Mouse (Mus musculus): ENCODE measurements around the gene Gosr2. TPM values are rescaled to one million over a fixed set of nuclear protein-coding genes. Genes with fewer than 3 reads are reported as not detected.
A peak's percentile ranks its signal among the peaks of the same experiment; 100 is the strongest.

Gene Gosr2
- polyA plus RNA-seq, 1 experiment from 2014 or later: 96.6 TPM

- Histone ChIP-seq H3K36me3 (replicated peaks) (no peaks in the 10 kb centered on the region), H3K27ac (replicated peaks) (no peak overlapping the region), H3K4me1 (peaks cover 28% of the 10 kb centered on the region), H3K27me3 (replicated peaks; ENCODE audit: low read depth, poor library complexity, severe bottlenecking) (peaks cover 95% of the 10 kb centered on the region), H3K9me3 (no peaks in the 10 kb centered on the region), H3K4me3 (no peak overlapping the region)
- WGBS: 82% methylated on average over 6 of the region's 6 CpGs
- DNase-seq (ENCODE audit: low spot score): no peak
These were observed 46.3 kb downstream of the Gosr2 start for GRCm38 (mm10) chr11:103651426-103651825.

- Histone ChIP-seq H3K4me1 (peaks cover 38% of the 10 kb centered on the region), H3K4me3 (peak overlapping the region; percentile 54), H3K36me3 (replicated peaks) (no peaks in the 10 kb centered on the region), H3K27me3 (replicated peaks; ENCODE audit: low read depth, poor library complexity, severe bottlenecking) (peaks cover 92% of the 10 kb centered on the region), H3K9me3 (no peaks in the 10 kb centered on the region), H3K27ac (replicated peaks) (no peak overlapping the region)
- peak; percentile 40 for DNase-seq (ENCODE audit: low spot score)
- 2% methylated on average over 37 of the region's 37 CpGs for WGBS
These were observed 47.7 kb downstream of the Gosr2 start for GRCm38 (mm10) chr11:103649983-103650493.

DNA sequence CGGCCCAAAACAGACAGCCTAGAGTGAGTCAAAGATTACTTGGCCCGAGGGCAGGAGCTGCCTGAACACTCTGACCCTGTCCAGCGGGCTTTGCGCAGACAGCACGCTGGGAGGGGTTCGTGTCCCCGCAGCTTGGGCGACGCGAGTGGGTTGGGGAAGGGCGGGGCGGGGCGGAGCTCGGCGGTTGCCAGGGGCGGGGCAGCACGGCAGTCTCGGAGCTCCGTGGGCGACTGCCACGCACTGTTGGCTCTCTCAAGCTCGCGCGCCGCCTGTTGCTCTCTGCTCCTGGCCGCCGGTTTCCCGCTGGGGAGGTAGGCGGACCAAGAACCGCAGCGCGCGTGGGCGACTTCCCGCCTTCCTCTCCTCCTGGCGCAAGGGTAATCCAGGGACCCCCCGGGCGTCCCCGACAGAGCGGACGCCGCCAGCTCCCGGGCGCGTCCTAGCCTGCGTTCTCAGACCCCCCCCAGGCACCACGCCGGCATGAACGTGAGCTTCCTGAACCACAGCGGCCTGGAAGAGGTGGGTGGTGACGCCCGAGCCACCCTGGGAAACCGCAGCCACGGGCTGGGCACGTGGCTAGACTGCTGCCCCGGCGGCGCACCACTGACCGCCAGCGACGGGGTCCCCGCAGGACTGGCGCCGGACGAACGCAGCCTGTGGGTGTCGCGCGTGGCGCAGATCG is 48.3 kb downstream of the Gosr2 start, which contains the start of gene Rprml:
Gene Rprml (plus strand): TSS at position 270 of the 682 bp plus-strand sequence.
- H3K9me3 ChIP-seq: no peaks in the 10 kb centered on the region
- peak within 1 kb of the TSS; percentile 54 for H3K4me3 ChIP-seq
- 2% methylated on average over 71 of the region's 71 CpGs for WGBS
- H3K36me3 ChIP-seq (replicated peaks): no peaks in the 10 kb centered on the region
- DNase-seq (ENCODE audit: low spot score): peak; percentile 42
- H3K27me3 ChIP-seq (replicated peaks; ENCODE audit: low read depth, poor library complexity, severe bottlenecking): peaks cover 88% of the 10 kb centered on the region
- no peak within 1 kb of the TSS; the same call in 1 of the 2 replicates for H3K27ac ChIP-seq (replicated peaks)
- peaks cover 38% of the 10 kb centered on the region for H3K4me1 ChIP-seq

- Histone ChIP-seq H3K27ac (replicated peaks) (no peak overlapping the region), H3K9me3 (no peaks in the 10 kb centered on the region), H3K4me3 (0 out of 2 replicates have a peak overlapping the region, but pooled peaks have one; percentile 2), H3K4me1 (peaks cover 38% of the 10 kb centered on the region), H3K36me3 (replicated peaks) (no peaks in the 10 kb centered on the region), H3K27me3 (replicated peaks; ENCODE audit: low read depth, poor library complexity, severe bottlenecking) (peaks cover 80% of the 10 kb centered on the region)
- DNase-seq (ENCODE audit: low spot score): no peak
- 26% methylated on average over 7 of the region's 7 CpGs for WGBS
These were observed 49.0 kb downstream of the Gosr2 start for GRCm38 (mm10) chr11:103648656-103649055.

DNA sequence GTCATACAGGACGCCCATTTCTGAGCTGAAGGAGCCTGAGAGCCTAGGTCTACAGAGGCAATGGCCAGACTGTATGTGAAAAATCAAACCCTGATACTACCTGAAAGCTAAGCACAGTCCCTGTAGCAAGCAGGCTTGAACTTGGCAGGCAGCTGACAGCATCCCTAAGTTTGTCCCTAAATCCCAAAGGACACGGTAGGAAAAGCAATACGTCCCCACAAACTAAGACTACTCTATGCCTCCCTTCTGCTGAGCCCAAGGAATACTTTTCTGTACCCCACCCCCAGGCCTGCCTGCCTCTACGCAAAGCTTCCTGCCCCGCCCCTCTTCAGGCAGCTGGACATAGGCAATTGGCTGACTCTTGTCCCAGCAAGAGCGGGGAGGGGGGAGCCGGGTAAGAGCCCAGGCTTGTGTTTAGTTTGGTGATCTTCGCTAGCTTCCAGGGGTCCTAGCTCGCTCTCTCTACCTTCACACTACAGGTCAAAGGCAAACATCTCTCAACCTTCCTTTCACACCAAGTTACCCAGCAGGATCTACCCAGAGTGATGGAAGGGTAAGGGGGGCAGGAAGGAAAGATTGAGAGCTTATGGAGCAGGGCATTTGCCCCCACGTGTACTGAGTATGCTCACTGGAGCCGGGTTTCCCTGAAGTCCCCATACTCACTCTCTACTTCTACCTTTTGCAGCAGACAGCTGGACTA is 49.6 kb downstream of the Gosr2 start:
- Histone ChIP-seq H3K9me3 (no peaks in the 10 kb centered on the region), H3K27me3 (replicated peaks; ENCODE audit: low read depth, poor library complexity, severe bottlenecking) (peaks cover 78% of the 10 kb centered on the region), H3K27ac (replicated peaks) (no peak overlapping the region), H3K36me3 (replicated peaks) (no peaks in the 10 kb centered on the region), H3K4me1 (peaks cover 38% of the 10 kb centered on the region), H3K4me3 (peak overlapping the region; percentile 2; the same call in 1 of the 2 replicates)
- peak; percentile 61 for DNase-seq (ENCODE audit: low spot score)
- WGBS: 9% methylated on average over 11 of the region's 11 CpGs

DNA sequence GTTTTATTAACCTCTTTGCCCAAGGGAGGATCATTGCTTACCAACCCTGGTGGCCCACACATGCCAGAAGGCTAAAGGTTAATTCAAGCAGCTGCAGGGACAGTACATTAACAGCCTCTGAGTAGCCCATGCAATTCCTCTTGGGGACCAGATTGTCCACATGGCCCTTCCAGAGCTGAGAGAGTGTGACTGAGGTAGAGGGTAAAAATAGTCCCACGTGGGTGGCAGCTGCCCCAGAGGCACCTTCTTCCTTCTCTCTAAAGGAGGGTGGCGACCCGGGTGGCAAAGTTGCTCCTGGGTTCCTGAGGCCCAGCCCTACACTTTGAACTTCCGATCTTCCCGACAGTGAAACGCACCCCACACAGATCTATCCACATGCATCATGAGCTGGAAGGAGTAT is 51.4 kb downstream of the Gosr2 start:
- peaks cover 77% of the 10 kb centered on the region for H3K27me3 ChIP-seq (replicated peaks; ENCODE audit: low read depth, poor library complexity, severe bottlenecking)
- 71% methylated on average over 6 of the region's 6 CpGs for WGBS
- H3K36me3 ChIP-seq (replicated peaks): no peaks in the 10 kb centered on the region
- DNase-seq (ENCODE audit: low spot score): no peak
- H3K9me3 ChIP-seq: no peaks in the 10 kb centered on the region
- H3K27ac ChIP-seq (replicated peaks): no peak overlapping the region
- no peak overlapping the region for H3K4me3 ChIP-seq
- peaks cover 38% of the 10 kb centered on the region for H3K4me1 ChIP-seq

DNA sequence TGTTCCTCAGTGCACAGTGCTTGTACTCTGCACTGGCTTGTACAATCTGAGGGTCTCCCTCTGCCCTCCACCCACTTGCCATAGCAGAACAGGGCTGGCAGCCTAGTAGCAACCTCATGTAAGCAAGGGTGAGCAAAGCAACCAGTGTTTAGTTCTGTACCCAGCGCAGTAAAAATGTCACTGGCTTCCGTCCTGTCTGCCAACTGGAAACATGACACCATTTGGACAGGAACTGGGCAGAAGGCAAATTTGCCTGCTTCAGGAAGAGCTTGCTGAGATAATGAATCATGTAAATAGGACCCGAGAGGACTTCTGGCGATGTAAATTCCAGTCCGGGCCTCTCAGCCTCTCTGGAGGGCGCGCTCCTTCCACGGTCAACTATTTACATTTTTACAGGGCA is 52.0 kb downstream of the Gosr2 start:
- 71% methylated on average over 8 of the region's 8 CpGs for WGBS
- peaks cover 77% of the 10 kb centered on the region for H3K27me3 ChIP-seq (replicated peaks; ENCODE audit: low read depth, poor library complexity, severe bottlenecking)

GRCm38 (mm10) chr11:103643211-103643610 is 54.5 kb downstream of the Gosr2 start:
- no peak for DNase-seq (ENCODE audit: low spot score)
- WGBS: 62% methylated on average over 9 of the region's 9 CpGs
- no peaks in the 10 kb centered on the region for H3K9me3 ChIP-seq
- peaks cover 16% of the 10 kb centered on the region for H3K4me1 ChIP-seq
- peaks cover 73% of the 10 kb centered on the region for H3K27me3 ChIP-seq (replicated peaks; ENCODE audit: low read depth, poor library complexity, severe bottlenecking)
- H3K27ac ChIP-seq (replicated peaks): no peak overlapping the region
- no peaks in the 10 kb centered on the region for H3K36me3 ChIP-seq (replicated peaks)
- H3K4me3 ChIP-seq: no peak overlapping the region

More for the DNA sequence above, 52.0 kb downstream of the Gosr2 start:
- Histone ChIP-seq H3K27ac (replicated peaks) (no peak overlapping the region), H3K36me3 (replicated peaks) (no peaks in the 10 kb centered on the region), H3K4me1 (peaks cover 38% of the 10 kb centered on the region), H3K4me3 (no peak overlapping the region), H3K9me3 (no peaks in the 10 kb centered on the region)
- DNase-seq (ENCODE audit: low spot score): no peak

GRCm38 (mm10) chr11:103639407-103639946 is 58.2 kb downstream of the Gosr2 start:
- H3K4me1 ChIP-seq: no peaks in the 10 kb centered on the region; the same call in 1 of the 2 replicates
- H3K27me3 ChIP-seq (replicated peaks; ENCODE audit: low read depth, poor library complexity, severe bottlenecking): peaks cover 62% of the 10 kb centered on the region
- DNase-seq (ENCODE audit: low spot score): peak; percentile 78
- 5% methylated on average over 10 of the region's 10 CpGs for WGBS
- 0 out of 2 replicates have a peak overlapping the region, but pooled peaks have one; percentile 11 for H3K4me3 ChIP-seq
- no peak overlapping the region for H3K27ac ChIP-seq (replicated peaks)
- no peaks in the 10 kb centered on the region for H3K36me3 ChIP-seq (replicated peaks)
- H3K9me3 ChIP-seq: no peaks in the 10 kb centered on the region

- DNase-seq (ENCODE audit: low spot score): no peak
- Histone ChIP-seq H3K36me3 (replicated peaks) (no peaks in the 10 kb centered on the region), H3K9me3 (no peaks in the 10 kb centered on the region), H3K4me1 (no peaks in the 10 kb centered on the region; the same call in 1 of the 2 replicates), H3K27me3 (replicated peaks; ENCODE audit: low read depth, poor library complexity, severe bottlenecking) (peaks cover 62% of the 10 kb centered on the region), H3K27ac (replicated peaks) (no peak within 1 kb of the TSS), H3K4me3 (0 out of 2 replicates have a peak within 1 kb of the TSS, but pooled peaks have one; percentile 11)
- WGBS: 80% methylated on average over 3 of the region's 3 CpGs
These were observed 58.9 kb downstream of the Gosr2 start, which contains the start of gene Lyzl6 for GRCm38 (mm10) chr11:103638790-103639189. TSS of gene Lyzl6 (minus strand) at chr11:103638890.

DNA sequence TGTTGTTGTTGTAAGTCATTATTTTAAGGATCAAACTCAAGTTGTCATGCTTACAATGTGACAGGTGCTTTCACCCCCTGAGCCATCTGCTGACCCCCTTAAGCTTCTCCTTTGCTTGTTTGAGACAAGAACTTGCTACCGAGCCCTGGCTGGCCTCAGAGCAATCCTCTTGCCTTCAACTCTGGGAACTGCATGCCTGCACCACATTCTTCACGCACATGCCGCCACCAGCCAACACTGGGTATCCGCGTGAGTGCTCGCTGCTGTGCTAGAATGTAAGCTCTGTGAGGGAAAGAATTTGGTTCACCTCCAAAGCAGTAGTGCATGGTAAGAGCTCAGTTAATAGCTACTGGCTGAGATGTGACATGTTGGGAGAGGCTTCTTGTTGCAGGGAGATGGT is 61.4 kb downstream of the Gosr2 start:
- Histone ChIP-seq H3K27ac (replicated peaks) (no peak overlapping the region), H3K4me3 (no peak overlapping the region), H3K27me3 (replicated peaks; ENCODE audit: low read depth, poor library complexity, severe bottlenecking) (peaks cover 41% of the 10 kb centered on the region), H3K36me3 (replicated peaks) (no peaks in the 10 kb centered on the region), H3K4me1 (no peaks in the 10 kb centered on the region), H3K9me3 (no peaks in the 10 kb centered on the region)
- DNase-seq (ENCODE audit: low spot score): no peak
- 82% methylated on average over 6 of the region's 6 CpGs for WGBS

DNA sequence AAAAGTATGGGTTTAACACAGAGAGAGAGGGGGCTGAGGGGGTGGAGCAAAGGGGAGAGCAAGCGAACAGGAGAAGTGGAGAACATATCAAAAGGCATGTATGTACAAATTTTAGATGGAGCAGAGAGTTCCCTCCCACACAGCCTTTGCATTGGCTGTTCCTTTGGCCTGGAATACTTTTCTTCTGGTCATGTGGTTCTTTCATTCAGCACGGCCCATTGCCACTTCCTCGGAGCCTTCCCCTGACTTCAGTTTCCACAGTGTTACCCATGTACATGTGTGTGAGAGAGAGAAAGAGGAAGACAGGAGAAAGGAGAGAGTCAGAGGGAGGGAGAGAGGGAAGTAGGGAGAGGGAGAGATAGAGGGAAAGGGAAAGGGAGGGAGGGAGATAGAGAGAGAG is 62.2 kb downstream of the Gosr2 start:
- Histone ChIP-seq H3K9me3 (no peaks in the 10 kb centered on the region), H3K27me3 (replicated peaks; ENCODE audit: low read depth, poor library complexity, severe bottlenecking) (peaks cover 34% of the 10 kb centered on the region), H3K36me3 (replicated peaks) (no peaks in the 10 kb centered on the region), H3K4me1 (no peaks in the 10 kb centered on the region), H3K27ac (replicated peaks) (no peak overlapping the region), H3K4me3 (no peak overlapping the region)
- DNase-seq (ENCODE audit: low spot score): no peak
- WGBS: 85% methylated on average over 3 of the region's 3 CpGs
